8 mouse cellular contexts compared by ENCODE assay signal in the genomic region with DNA sequence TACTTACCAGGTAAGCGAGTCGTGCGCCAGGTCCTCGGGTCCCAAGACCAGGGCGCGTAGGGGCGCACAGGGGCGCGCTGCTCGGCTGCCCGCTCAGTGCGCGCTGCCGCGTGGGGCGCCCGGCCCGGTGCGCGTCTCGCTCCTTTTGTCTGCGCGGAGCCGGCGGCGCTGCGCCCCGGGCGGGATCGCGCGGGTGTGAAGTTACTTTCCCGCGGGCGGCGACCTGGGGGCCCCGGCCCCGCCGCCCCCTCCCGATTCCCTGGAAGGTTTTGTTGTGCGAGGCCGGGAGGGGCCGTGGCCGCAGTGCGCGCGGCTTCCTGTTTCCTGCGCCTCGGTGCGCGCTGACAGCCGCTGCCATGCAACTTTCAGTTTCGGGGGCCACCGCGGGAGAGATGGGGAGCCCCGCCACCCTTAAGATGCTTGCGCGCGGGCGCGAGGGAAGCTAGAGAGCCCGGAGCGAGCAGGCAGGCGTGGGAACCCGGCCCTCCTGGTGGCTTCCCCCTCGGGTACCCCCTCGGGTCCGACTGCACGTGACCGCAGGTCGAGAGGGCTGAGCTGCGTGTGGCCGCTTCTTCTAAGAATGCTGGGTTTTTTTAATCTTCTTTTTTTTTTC.
DNase-seq lines count a peak whose midpoint lies in the region; ATAC-seq lines count a peak whose summit lies in the region.

No protein-coding gene starts in this region.

- H3K4me2 ChIP-seq in heart, embryonic 16.5 days (ENCODE audit: low read depth, low read length), result peak overlapping the region; percentile 94

- peak overlapping the region; percentile 94 for H3K27ac ChIP-seq in embryonic facial prominence, embryonic 10.5 days (replicated peaks)
- peak overlapping the region; percentile 97 for H3K27ac ChIP-seq in heart, embryonic 16.5 days (ENCODE audit: low read length)

- peaks cover 100% of the 10 kb centered on the region for H3K4me1 ChIP-seq in embryonic facial prominence, embryonic 10.5 days
- peaks cover 71% of the 10 kb centered on the region for H3K4me1 ChIP-seq in heart, embryonic 16.5 days (ENCODE audit: control insufficient read depth, insufficient read depth, low read length)

- peaks cover 56% of the 10 kb centered on the region for H3K27me3 ChIP-seq in embryonic facial prominence, embryonic 10.5 days (replicated peaks; ENCODE audit: low read depth, poor library complexity, severe bottlenecking)
- no peaks in the 10 kb centered on the region for H3K27me3 ChIP-seq in heart, embryonic 16.5 days (ENCODE audit: control insufficient read depth, insufficient read depth, low read length)

- H3K4me3 ChIP-seq in embryonic facial prominence, embryonic 10.5 days, result peak overlapping the region; percentile 87
- peak overlapping the region; percentile 84 for H3K4me3 ChIP-seq in heart, embryonic 16.5 days (ENCODE audit: low read length)

- H3K9me3 ChIP-seq in embryonic facial prominence, embryonic 10.5 days, result no peaks in the 10 kb centered on the region
- no peaks in the 10 kb centered on the region for H3K9me3 ChIP-seq in heart, embryonic 16.5 days (replicated peaks; ENCODE audit: control insufficient read depth, low read length)

- under 1% methylated on average over 73 of the region's 73 CpGs for WGBS in embryonic facial prominence, embryonic 10.5 days
- whole genome bisulfite sequencing in heart, embryonic 16.5 days, result under 1% methylated on average over 73 of the region's 73 CpGs

- H3K36me3 ChIP-seq in embryonic facial prominence, embryonic 10.5 days (replicated peaks), result no peaks in the 10 kb centered on the region
- no peaks in the 10 kb centered on the region for H3K36me3 ChIP-seq in heart, embryonic 16.5 days (ENCODE audit: control insufficient read depth, insufficient read depth)

- no peak for ATAC-seq in heart, embryonic 16.5 days (replicated peaks; ENCODE audit: extremely low read depth, insufficient read depth, low FRiP score)

- DNase-seq in urinary bladder, adult 18-20 months (ENCODE audit: low spot score in 2 of 2), result peak; percentile 53 to 74
- no peak for DNase-seq in urinary bladder, postnatal 10 days (ENCODE audit: low spot score)
- DNase-seq in embryonic facial prominence, embryonic 10.5 days (ENCODE audit: low spot score), result no peak
- DNase-seq in kidney, postnatal 10 days, result peak; percentile 78
- DNase-seq in lung, postnatal 36 days, result peak; percentile 82
- peak; percentile 56 for DNase-seq in right cerebral cortex, postnatal 4 days
- no peak for DNase-seq in adipocyte (ENCODE audit: low spot score)

- peak overlapping the region; percentile 92 for H3K9ac ChIP-seq in heart, embryonic 16.5 days (ENCODE audit: low read length)

Comparison
In these comparisons a context has a peak if more than half of its experiments do, and no peak if none do; other contexts are left out.
1. DNase-seq: peak in urinary bladder, adult 18-20 months (2 of 2), kidney, postnatal 10 days (single experiment), lung, postnatal 36 days (single experiment) and right cerebral cortex, postnatal 4 days (single experiment); none in urinary bladder, postnatal 10 days (single experiment), embryonic facial prominence, embryonic 10.5 days (single experiment) and adipocyte (single experiment).